Mouse (Mus musculus) liver, embryonic 14.5 days (tissue): ENCODE measurements around the gene Ndp. TPM values are rescaled to one million over a fixed set of nuclear protein-coding genes. Genes with fewer than 3 reads are reported as not detected.

Experiments used
- ATAC-seq: fragments of 200-750 bp; cut with Nextera tagmentation; 2 replicates; pipeline ENCODE4 v1.8.0; 2017; ENCODE audit warnings: moderate number of reproducible peaks, mild to moderate bottlenecking, moderate library complexity; ENCODE audit not compliant: insufficient read depth
- DNase-seq, 3 experiments: peaks; one replicate each; pipeline ENCODE4 v3.0.0-alpha.2; 2012 to 2013; ENCODE audit warnings: low read depth in 3 of 3, low spot score in 3 of 3
- H3K27ac ChIP-seq: fragments of 300-500 bp; sonication (generic); 2 replicates; pipeline ENCODE4 v1.5.1; 2014; ENCODE audit warnings: moderate library complexity, mild to moderate bottlenecking, control low read depth, inconsistent platforms
- H3K27me3 ChIP-seq: fragments of 300-500 bp; sonication (generic); 2 replicates; pipeline ENCODE4 v1.6.1; 2014; ENCODE audit warnings: mild to moderate bottlenecking, low read length, moderate library complexity; ENCODE audit not compliant: control insufficient read depth, insufficient read depth
- H3K36me3 ChIP-seq: fragments of 300-500 bp; sonication (generic); replicated peaks from 2 replicates; pipeline ENCODE4 v1.6.1; 2014; ENCODE audit warnings: low read depth; ENCODE audit not compliant: control insufficient read depth, insufficient read depth
- H3K4me1 ChIP-seq, 2 experiments: fragments of 200-500 bp in 1 of 2; fragments of 300-500 bp in 1 of 2; sonication (generic) in 1 of 2; replicated peaks; 2 replicates each; pipeline ENCODE4 v1.6.1; 2012 to 2014; ENCODE audit warnings: antibody characterized with exemption in 1 of 2, inconsistent platforms in 1 of 2, low read length in 1 of 2; ENCODE audit not compliant: control insufficient read depth in 2 of 2, insufficient read depth in 2 of 2
- H3K4me2 ChIP-seq: fragments of 300-500 bp; sonication (generic); 2 replicates; pipeline ENCODE4 v1.6.1; 2014; ENCODE audit warnings: low read depth, mild to moderate bottlenecking, control low read depth, moderate library complexity
- H3K4me3 ChIP-seq, 2 experiments: fragments of 200-500 bp in 1 of 2; fragments of 300-500 bp in 1 of 2; sonication (generic) in 1 of 2; 2 replicates each; pipeline ENCODE4 v1.5.1; 2012 to 2014; ENCODE audit warnings: low read depth in 2 of 2, low read length in 2 of 2, mild to moderate bottlenecking in 2 of 2, control low read depth in 1 of 2, inconsistent platforms in 1 of 2, moderate library complexity in 1 of 2; ENCODE audit not compliant: insufficient read depth in 1 of 2
- H3K9ac ChIP-seq: fragments of 300-500 bp; sonication (generic); replicated peaks from 2 replicates; pipeline ENCODE4 v1.6.1; 2014; ENCODE audit warnings: mild to moderate bottlenecking, control low read depth, moderate library complexity
- H3K9me3 ChIP-seq: fragments of 300-500 bp; sonication (generic); 2 replicates; pipeline ENCODE4 v1.6.1; 2016; ENCODE audit warnings: low read length, mixed read lengths; ENCODE audit not compliant: control insufficient read depth
- CTCF ChIP-seq: IDR thresholded peaks from 2 replicates; pipeline ENCODE4 v1.5.1; 2016; ENCODE audit warnings: antibody characterized with exemption, low read depth, control low read depth
- EP300 ChIP-seq: IDR thresholded peaks from 2 replicates; pipeline ENCODE4 v1.6.1; 2016; ENCODE audit warnings: antibody characterized with exemption, low read depth
- WGBS: fragments of 180-500 bp; shearing (Covaris S2); extraction: QIAGEN DNeasy Blood & Tissue Kit; methylation state at CpG from one replicate; pipeline ENCODE4 v1.1.7; 2014; ENCODE audit not compliant: insufficient replicate concordance; 5-methylcytosine and 5-hydroxymethylcytosine counted together
- polyA plus RNA-seq, 2 experiments: library from polyadenylated mRNA; depleted of rRNA in 1 of 2; stranded (reverse) in 1 of 2; unstranded in 1 of 2; fragments of >200 nt; fragmentation: Nextera tagmentation in 1 of 2; extraction: Ambion mirVana in 1 of 2; gene quantifications; 2 replicates each; pipeline versions ENCODE4 v1.2.1 to v1.2.3; 2012 to 2014

Ndp gene
- polyA plus RNA-seq (2012; rRNA removed), result not detected in 2 replicates
- polyA plus RNA-seq (2014; fragmentation: Nextera tagmentation; extraction: Ambion mirVana), result not detected in 2 replicates

- 13% methylated on average over 13 of the region's 13 CpGs for WGBS
- H3K27ac ChIP-seq, result no peak within 1 kb of the TSS
- no peaks in the 10 kb centered on the region for H3K4me1 ChIP-seq
- H3K36me3 ChIP-seq, result no peaks in the 10 kb centered on the region
- H3K9ac ChIP-seq, result no peak within 1 kb of the TSS
- no peak within 1 kb of the TSS for H3K4me3 ChIP-seq
- H3K27me3 ChIP-seq, result no peaks in the 10 kb centered on the region
- H3K9me3 ChIP-seq, result no peaks in the 10 kb centered on the region
- DNase-seq (no peak), ATAC-seq (no peak)
- TF ChIP-seq EP300, result no peak
- no peak for TF ChIP-seq CTCF
- H3K4me2 ChIP-seq, result no peak within 1 kb of the TSS
These were observed at the start of gene Ndp for GRCm38 (mm10) chrX:16911241-16911873. Gene Ndp, minus strand, starts transcription at chrX:16911774.

GRCm38 (mm10) chrX:16954767-16955166, 43.2 kb upstream of the Ndp start:
- H3K27me3 ChIP-seq, result no peaks in the 10 kb centered on the region
- no peaks in the 10 kb centered on the region for H3K9me3 ChIP-seq
- WGBS, result 58% methylated on average over 2 of the region's 2 CpGs
- H3K4me1 ChIP-seq, result no peaks in the 10 kb centered on the region
- ATAC-seq (no peak), DNase-seq (no peak)
- no peak overlapping the region for H3K9ac ChIP-seq
- no peaks in the 10 kb centered on the region for H3K36me3 ChIP-seq
- TF ChIP-seq EP300, result no peak
- TF ChIP-seq CTCF, result no peak
- no peak overlapping the region for H3K4me3 ChIP-seq
- no peak overlapping the region for H3K27ac ChIP-seq
- no peak overlapping the region for H3K4me2 ChIP-seq

DNA sequence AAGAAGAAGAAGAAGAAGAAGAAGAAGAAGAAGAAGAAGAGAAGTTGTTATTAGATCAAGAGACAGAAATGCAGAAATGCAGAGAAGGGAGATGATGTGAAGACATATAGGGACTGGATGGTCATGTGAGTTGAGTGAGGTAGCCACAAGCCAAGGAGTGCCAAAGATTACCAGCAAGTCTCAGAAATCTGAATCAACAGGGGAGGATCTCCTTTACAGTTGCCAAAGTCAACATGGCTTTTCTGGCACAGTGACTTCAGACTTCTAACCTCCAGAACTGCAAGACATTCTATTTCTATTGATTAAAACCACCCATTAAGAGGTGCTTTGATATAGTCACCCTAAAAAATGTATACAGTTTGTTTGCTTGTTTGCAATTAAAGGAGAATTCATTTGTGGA, 6.4 kb upstream of the Ndp start:
- Histone ChIP-seq H3K9me3 (no peaks in the 10 kb centered on the region), H3K27me3 (no peaks in the 10 kb centered on the region), H3K4me2 (no peak overlapping the region), H3K4me1 (no peaks in the 10 kb centered on the region), H3K4me3 (no peak overlapping the region), H3K9ac (no peak overlapping the region), H3K27ac (no peak overlapping the region), H3K36me3 (no peaks in the 10 kb centered on the region)
- no peak for DNase-seq
- TF ChIP-seq EP300 (no peak), CTCF (no peak)
- ATAC-seq, result no peak

DNA sequence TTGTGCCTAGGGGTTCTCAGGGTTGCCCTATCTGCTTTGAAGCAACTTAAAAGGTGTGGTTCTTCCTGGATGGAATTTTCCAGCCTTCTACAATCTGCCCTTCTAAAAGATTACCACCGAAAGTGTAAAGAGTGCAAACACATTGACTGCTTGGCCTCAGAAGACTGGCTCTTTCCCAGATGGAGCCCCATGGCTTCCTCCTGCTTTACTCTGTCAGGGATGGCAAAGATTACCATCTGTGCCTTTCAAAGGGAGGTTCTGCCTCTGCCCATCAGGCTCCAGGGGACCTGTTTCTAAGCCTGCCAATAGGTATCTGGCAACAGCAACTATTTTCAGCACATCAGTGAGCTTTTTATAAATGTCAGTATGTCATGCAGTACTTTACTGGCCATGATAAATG, 1.5 kb upstream of the Ndp start:
- no peaks in the 10 kb centered on the region for H3K4me1 ChIP-seq
- no peak for ATAC-seq

GRCm38 (mm10) chrX:16911911-16912310, 337 bp upstream of the Ndp start:
- H3K27me3 ChIP-seq, result no peaks in the 10 kb centered on the region
- H3K9ac ChIP-seq, result no peak overlapping the region
- H3K4me2 ChIP-seq, result no peak overlapping the region
- no peaks in the 10 kb centered on the region for H3K36me3 ChIP-seq
- no peak for ATAC-seq
- DNase-seq, result no peak
- TF ChIP-seq EP300, result no peak
- no peak for TF ChIP-seq CTCF
- no peaks in the 10 kb centered on the region for H3K9me3 ChIP-seq
- WGBS, result 33% methylated on average over 4 of the region's 4 CpGs
- no peak overlapping the region for H3K27ac ChIP-seq
- no peaks in the 10 kb centered on the region for H3K4me1 ChIP-seq
- H3K4me3 ChIP-seq, result no peak overlapping the region

More for the DNA sequence above, 1.5 kb upstream of the Ndp start:
- no peaks in the 10 kb centered on the region for H3K27me3 ChIP-seq
- no peak overlapping the region for H3K4me3 ChIP-seq
- no peak overlapping the region for H3K9ac ChIP-seq
- H3K9me3 ChIP-seq, result no peaks in the 10 kb centered on the region
- no peak for DNase-seq
- no peak overlapping the region for H3K4me2 ChIP-seq
- H3K36me3 ChIP-seq, result no peaks in the 10 kb centered on the region
- 63% methylated on average over 1 of the region's 1 CpGs for WGBS
- no peak for TF ChIP-seq EP300
- no peak for TF ChIP-seq CTCF
- no peak overlapping the region for H3K27ac ChIP-seq
